8 mouse cellular contexts compared by ENCODE assay signal in genomic region chr4:152799392-152799791, GRCm38 (mm10).
DNase-seq lines count a peak whose midpoint lies in the region; ATAC-seq lines count a peak whose summit lies in the region.

No protein-coding gene starts in this region.

- H3K36me3 ChIP-seq in embryonic facial prominence, embryonic 12.5 days = no peaks in the 10 kb centered on the region
- no peaks in the 10 kb centered on the region for H3K36me3 ChIP-seq in kidney, embryonic 16.5 days (ENCODE audit: insufficient read depth, low read length)

- H3K9me3 ChIP-seq in embryonic facial prominence, embryonic 12.5 days = no peaks in the 10 kb centered on the region
- no peaks in the 10 kb centered on the region for H3K9me3 ChIP-seq in kidney, embryonic 16.5 days (ENCODE audit: low read length)

- no peak overlapping the region for H3K27ac ChIP-seq in embryonic facial prominence, embryonic 12.5 days
- H3K27ac ChIP-seq in kidney, embryonic 16.5 days (ENCODE audit: low read length) = no peak overlapping the region

- no peak overlapping the region for H3K4me3 ChIP-seq in embryonic facial prominence, embryonic 12.5 days
- H3K4me3 ChIP-seq in kidney, embryonic 16.5 days (ENCODE audit: low read length) = no peak overlapping the region

- no peak overlapping the region for H3K9ac ChIP-seq in embryonic facial prominence, embryonic 12.5 days
- no peak overlapping the region for H3K9ac ChIP-seq in kidney, embryonic 16.5 days (replicated peaks; ENCODE audit: low read length)

- peak; percentile 65 for DNase-seq in urinary bladder, postnatal 14 days (ENCODE audit: low spot score)
- no peak for DNase-seq in urinary bladder, adult 2 months (ENCODE audit: low spot score)
- DNase-seq in lung, postnatal 4 days = peak; percentile 58 to 64
- DNase-seq in spleen, postnatal 14 days (ENCODE audit: low spot score in 2 of 2) = no peak
- DNase-seq in cerebellum, adult 9-10 months = no peak
- DNase-seq in frontal cortex, adult 2 months (ENCODE audit: extremely low spot score in 1 of 2, low spot score in 1 of 2) = no peak

- WGBS in embryonic facial prominence, embryonic 12.5 days = 11% methylated on average over 10 of the region's 10 CpGs
- WGBS in kidney, embryonic 16.5 days = 10% methylated on average over 10 of the region's 10 CpGs

- ATAC-seq in embryonic facial prominence, embryonic 12.5 days (ENCODE audit: insufficient number of reproducible peaks, insufficient read depth, low FRiP score, low TSS enrichment) = peak; percentile 83
- ATAC-seq in kidney, embryonic 16.5 days (ENCODE audit: low FRiP score, low TSS enrichment) = peak; percentile 97

- no peak overlapping the region for H3K4me2 ChIP-seq in embryonic facial prominence, embryonic 12.5 days (replicated peaks)
- no peak overlapping the region for H3K4me2 ChIP-seq in kidney, embryonic 16.5 days (replicated peaks; ENCODE audit: low read depth, low read length)

- H3K27me3 ChIP-seq in embryonic facial prominence, embryonic 12.5 days = no peaks in the 10 kb centered on the region
- H3K27me3 ChIP-seq in kidney, embryonic 16.5 days (ENCODE audit: insufficient read depth, low read length) = no peaks in the 10 kb centered on the region

- no peaks in the 10 kb centered on the region for H3K4me1 ChIP-seq in embryonic facial prominence, embryonic 12.5 days
- no peaks in the 10 kb centered on the region for H3K4me1 ChIP-seq in kidney, embryonic 16.5 days (ENCODE audit: insufficient read depth, low read length)

Comparison
In these comparisons a context has a peak if more than half of its experiments do, and no peak if none do; other contexts are left out.
1. DNase-seq: peak in urinary bladder, postnatal 14 days (single experiment) and lung, postnatal 4 days (2 of 2); none in urinary bladder, adult 2 months (single experiment), spleen, postnatal 14 days (0 of 2), cerebellum, adult 9-10 months (single experiment) and frontal cortex, adult 2 months (0 of 2).